Mouse (Mus musculus): ENCODE results near the gene Stk32c. TPM values are rescaled to one million over a fixed set of nuclear protein-coding genes. Genes with fewer than 3 reads are reported as not detected.

The Stk32c gene
- polyA plus RNA-seq, 1 experiment from 2014 or later = 0.21 TPM

DNA sequence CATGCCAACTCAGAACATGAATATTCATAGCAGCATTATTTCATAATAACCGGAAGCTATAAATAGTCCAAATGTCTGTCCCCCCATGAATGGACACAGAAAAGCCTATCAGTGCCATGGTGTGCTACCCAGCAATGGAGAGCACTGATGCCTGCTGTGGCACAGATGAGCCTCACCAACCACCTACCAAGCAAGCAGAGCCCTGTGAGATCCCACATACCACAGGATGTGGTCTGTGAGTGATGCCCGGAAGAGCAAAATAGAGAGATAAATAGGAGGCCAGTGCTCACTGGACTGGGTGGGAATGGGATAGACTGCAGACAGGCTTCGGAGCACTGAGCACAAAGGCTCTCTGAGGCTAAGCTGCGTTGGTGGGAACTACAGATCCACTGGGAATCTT is 16.1 kb downstream of the Stk32c start:
- Histone ChIP-seq H3K36me3 (no peaks in the 10 kb centered on the region), H3K9ac (replicated peaks) (no peak overlapping the region), H3K9me3 (no peaks in the 10 kb centered on the region), H3K4me3 (replicated peaks) (no peak overlapping the region), H3K4me1 (replicated peaks) (no peaks in the 10 kb centered on the region), H3K27me3 (peaks cover 5% of the 10 kb centered on the region), H3K4me2 (no peak overlapping the region), H3K27ac (no peak overlapping the region)
- ATAC-seq (ENCODE audit: insufficient number of reproducible peaks, insufficient read depth, low FRiP score, low TSS enrichment, low read depth) = no peak
- WGBS = 86% methylated on average over 4 of the region's 4 CpGs

GRCm38 (mm10) chr7:139191619-139192018 is 21.5 kb downstream of the Stk32c start:
- 69% methylated on average over 6 of the region's 6 CpGs for WGBS
- H3K27me3 ChIP-seq = peaks cover 35% of the 10 kb centered on the region

DNA sequence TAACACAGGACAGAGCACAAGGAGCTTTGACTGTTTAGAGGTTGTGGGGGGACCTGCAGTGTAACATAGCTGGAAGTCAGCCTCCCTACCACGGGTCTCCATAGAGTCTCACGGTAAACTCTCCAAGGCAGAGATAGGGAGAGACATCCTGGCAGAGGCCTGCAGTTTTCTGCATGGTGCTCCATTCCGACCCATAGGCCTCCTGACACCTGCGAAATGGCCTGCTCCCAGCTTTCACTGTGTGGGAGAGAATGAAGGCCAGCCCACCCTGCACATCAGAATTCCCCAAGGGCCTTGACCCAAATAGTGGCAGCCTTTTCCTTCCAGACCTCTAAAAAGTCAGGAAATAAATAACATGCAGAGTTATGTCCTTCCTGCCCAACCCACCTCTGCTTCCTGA is 22.5 kb downstream of the Stk32c start:
- Histone ChIP-seq H3K27ac (no peak overlapping the region), H3K4me3 (replicated peaks) (no peak overlapping the region), H3K27me3 (peaks cover 44% of the 10 kb centered on the region), H3K9ac (replicated peaks) (no peak overlapping the region), H3K9me3 (peaks cover 4% of the 10 kb centered on the region; the same call in 1 of the 2 replicates), H3K36me3 (no peaks in the 10 kb centered on the region), H3K4me2 (no peak overlapping the region), H3K4me1 (replicated peaks) (peaks cover 12% of the 10 kb centered on the region)
- no peak for ATAC-seq (ENCODE audit: insufficient number of reproducible peaks, insufficient read depth, low FRiP score, low TSS enrichment, low read depth)
- WGBS = 85% methylated on average over 4 of the region's 4 CpGs

More at GRCm38 (mm10) chr7:139191619-139192018, 21.5 kb downstream of the Stk32c start:
- H3K9me3 ChIP-seq = peaks cover 4% of the 10 kb centered on the region; the same call in 1 of the 2 replicates
- no peak overlapping the region for H3K27ac ChIP-seq
- H3K4me1 ChIP-seq (replicated peaks) = peaks cover 7% of the 10 kb centered on the region
- H3K4me3 ChIP-seq (replicated peaks) = no peak overlapping the region
- no peak for ATAC-seq (ENCODE audit: insufficient number of reproducible peaks, insufficient read depth, low FRiP score, low TSS enrichment, low read depth)
- H3K36me3 ChIP-seq = no peaks in the 10 kb centered on the region
- no peak overlapping the region for H3K4me2 ChIP-seq
- H3K9ac ChIP-seq (replicated peaks) = no peak overlapping the region

- peak overlapping the region; percentile 97 for H3K4me2 ChIP-seq
- H3K4me3 ChIP-seq (replicated peaks) = peak overlapping the region; percentile 69
- H3K36me3 ChIP-seq = no peaks in the 10 kb centered on the region
- H3K27me3 ChIP-seq = peaks cover 54% of the 10 kb centered on the region
- peak overlapping the region; percentile 61; the same call in 1 of the 2 replicates for H3K9ac ChIP-seq (replicated peaks)
- ATAC-seq (ENCODE audit: insufficient number of reproducible peaks, insufficient read depth, low FRiP score, low TSS enrichment, low read depth) = peak; percentile 68
- peaks cover 4% of the 10 kb centered on the region; the same call in 1 of the 2 replicates for H3K9me3 ChIP-seq
- H3K4me1 ChIP-seq (replicated peaks) = peaks cover 12% of the 10 kb centered on the region
- WGBS = 2% methylated on average over 23 of the region's 23 CpGs
- H3K27ac ChIP-seq = no peak overlapping the region
Observed at GRCm38 (mm10) chr7:139188634-139189207, 24.4 kb downstream of the Stk32c start.

DNA sequence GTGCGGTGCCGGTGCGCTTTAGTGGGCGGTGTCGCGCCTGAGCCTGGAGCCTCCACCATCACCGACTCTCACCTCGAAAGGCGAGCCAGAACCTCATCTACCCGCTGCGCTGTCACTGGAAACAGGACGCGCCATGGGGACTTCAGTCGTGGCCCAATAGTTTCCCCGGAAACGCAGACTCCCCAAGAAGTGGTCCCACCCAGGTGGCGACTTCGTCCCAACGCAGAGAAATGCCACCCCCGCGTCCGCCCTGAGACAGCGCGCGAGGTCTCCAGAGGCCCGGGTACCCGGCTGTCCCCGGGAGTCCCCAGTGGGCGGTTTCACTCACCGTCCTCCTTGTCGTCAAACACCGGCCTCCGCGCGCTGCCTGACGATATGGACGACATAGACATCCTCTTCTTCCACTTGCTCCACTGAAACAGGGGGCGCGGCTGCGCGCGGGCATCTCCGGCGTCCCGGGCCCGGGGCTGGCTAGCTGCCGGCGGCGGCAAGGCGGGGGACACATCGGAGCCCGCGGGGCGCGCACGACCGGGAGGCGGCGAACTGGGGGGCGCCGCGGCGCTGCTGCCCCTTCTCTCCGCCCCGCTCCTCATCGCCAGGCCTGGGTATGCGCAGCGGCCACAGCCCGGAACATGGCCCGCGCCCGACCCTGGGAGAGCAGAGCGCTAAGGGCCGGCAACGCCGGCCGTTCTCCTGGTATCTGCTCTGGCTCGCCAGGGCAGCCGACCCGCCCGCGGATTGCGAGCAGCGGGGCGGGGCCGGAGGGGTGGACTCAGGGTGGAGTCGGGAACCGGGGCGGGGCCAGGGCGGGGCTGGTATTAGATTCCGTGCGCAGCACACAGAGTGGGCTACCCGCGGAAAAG is 25.1 kb downstream of the Stk32c start:
- H3K9me3 ChIP-seq = peaks cover 4% of the 10 kb centered on the region; the same call in 1 of the 2 replicates
- peak overlapping the region; percentile 61 for H3K9ac ChIP-seq (replicated peaks)
- peak; percentile 96 for ATAC-seq (ENCODE audit: insufficient number of reproducible peaks, insufficient read depth, low FRiP score, low TSS enrichment, low read depth)
- H3K36me3 ChIP-seq = no peaks in the 10 kb centered on the region
- peaks cover 12% of the 10 kb centered on the region for H3K4me1 ChIP-seq (replicated peaks)
- H3K4me3 ChIP-seq (replicated peaks) = peak overlapping the region; percentile 69
- peaks cover 54% of the 10 kb centered on the region for H3K27me3 ChIP-seq
- no peak overlapping the region for H3K27ac ChIP-seq
- H3K4me2 ChIP-seq = peak overlapping the region; percentile 97
- 1% methylated on average over 92 of the region's 94 CpGs for WGBS

DNA sequence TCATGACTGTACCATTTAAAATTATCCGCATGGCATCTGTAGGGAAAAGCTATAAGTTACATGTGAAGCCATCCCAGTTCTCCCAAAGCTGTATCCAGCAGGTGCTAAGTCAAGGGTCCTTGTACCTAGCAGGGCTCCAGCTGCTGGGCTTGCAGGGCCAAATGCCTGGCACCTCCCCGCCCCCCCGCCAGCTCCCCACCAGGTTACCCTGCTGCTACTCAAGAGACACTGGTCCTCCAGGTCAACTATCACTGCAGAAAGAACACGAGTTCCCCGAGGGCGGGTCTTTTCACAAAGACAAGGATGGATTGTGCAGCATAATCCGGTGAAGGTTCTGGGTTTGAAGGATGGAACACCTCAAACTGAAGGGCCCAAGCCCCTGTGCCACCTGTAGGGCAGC is 25.8 kb downstream of the Stk32c start:
- ATAC-seq (ENCODE audit: insufficient number of reproducible peaks, insufficient read depth, low FRiP score, low TSS enrichment, low read depth) = no peak
- Histone ChIP-seq H3K4me3 (replicated peaks) (peak overlapping the region; percentile 69), H3K27me3 (peaks cover 54% of the 10 kb centered on the region), H3K4me2 (peak overlapping the region; percentile 97), H3K4me1 (replicated peaks) (peaks cover 12% of the 10 kb centered on the region), H3K9ac (replicated peaks) (no peak overlapping the region), H3K9me3 (peaks cover 4% of the 10 kb centered on the region; the same call in 1 of the 2 replicates), H3K27ac (no peak overlapping the region), H3K36me3 (no peaks in the 10 kb centered on the region)
- WGBS = 35% methylated on average over 7 of the region's 7 CpGs

DNA sequence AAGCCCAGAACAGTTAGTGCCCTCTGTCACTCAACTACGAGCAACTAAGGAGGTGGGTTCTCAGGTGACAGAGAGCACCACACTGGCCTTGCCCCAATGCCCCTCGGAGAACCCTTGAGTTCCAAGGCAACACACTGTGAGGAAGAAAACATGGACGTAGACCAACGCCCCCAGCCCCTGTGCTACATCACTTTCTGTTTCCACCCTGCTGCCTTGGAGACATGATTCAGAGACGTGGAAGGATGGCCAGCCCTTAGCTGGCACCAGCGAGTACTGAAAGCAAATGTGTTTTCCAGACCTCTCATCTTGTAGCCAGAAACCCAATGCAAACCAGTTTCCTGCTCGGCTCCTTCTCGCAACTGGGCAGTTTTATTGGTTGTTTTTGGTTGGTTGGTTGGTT is 26.7 kb downstream of the Stk32c start:
- Histone ChIP-seq H3K36me3 (no peaks in the 10 kb centered on the region), H3K27ac (no peak overlapping the region), H3K9me3 (peaks cover 4% of the 10 kb centered on the region; the same call in 1 of the 2 replicates), H3K27me3 (peaks cover 54% of the 10 kb centered on the region), H3K4me2 (no peak overlapping the region), H3K9ac (replicated peaks) (no peak overlapping the region), H3K4me1 (replicated peaks) (peaks cover 12% of the 10 kb centered on the region), H3K4me3 (replicated peaks) (no peak overlapping the region)
- ATAC-seq (ENCODE audit: insufficient number of reproducible peaks, insufficient read depth, low FRiP score, low TSS enrichment, low read depth) = no peak
- 57% methylated on average over 8 of the region's 8 CpGs for WGBS

GRCm38 (mm10) chr7:139185971-139186370 is 27.1 kb downstream of the Stk32c start:
- Histone ChIP-seq H3K27me3 (peaks cover 54% of the 10 kb centered on the region), H3K4me2 (no peak overlapping the region), H3K9me3 (peaks cover 4% of the 10 kb centered on the region; the same call in 1 of the 2 replicates), H3K9ac (replicated peaks) (no peak overlapping the region), H3K4me1 (replicated peaks) (peaks cover 12% of the 10 kb centered on the region), H3K27ac (no peak overlapping the region), H3K36me3 (no peaks in the 10 kb centered on the region), H3K4me3 (replicated peaks) (no peak overlapping the region)
- 32% methylated on average over 5 of the region's 5 CpGs for WGBS
- no peak for ATAC-seq (ENCODE audit: insufficient number of reproducible peaks, insufficient read depth, low FRiP score, low TSS enrichment, low read depth)

GRCm38 (mm10) chr7:139184846-139185245 is 28.3 kb downstream of the Stk32c start:
- ATAC-seq (ENCODE audit: insufficient number of reproducible peaks, insufficient read depth, low FRiP score, low TSS enrichment, low read depth) = no peak
- peaks cover 44% of the 10 kb centered on the region for H3K27me3 ChIP-seq
- WGBS = 82% methylated on average over 7 of the region's 7 CpGs

GRCm38 (mm10) chr7:139184396-139184795 is 28.7 kb downstream of the Stk32c start:
- ATAC-seq (ENCODE audit: insufficient number of reproducible peaks, insufficient read depth, low FRiP score, low TSS enrichment, low read depth) = no peak
- H3K9me3 ChIP-seq = no peaks in the 10 kb centered on the region
- H3K4me3 ChIP-seq (replicated peaks) = no peak overlapping the region
- H3K27me3 ChIP-seq = peaks cover 44% of the 10 kb centered on the region
- no peak overlapping the region for H3K4me2 ChIP-seq
- H3K36me3 ChIP-seq = no peaks in the 10 kb centered on the region
- no peak overlapping the region for H3K9ac ChIP-seq (replicated peaks)
- 79% methylated on average over 4 of the region's 4 CpGs for WGBS
- H3K27ac ChIP-seq = no peak overlapping the region
- H3K4me1 ChIP-seq (replicated peaks) = peaks cover 12% of the 10 kb centered on the region

More at GRCm38 (mm10) chr7:139184846-139185245, 28.3 kb downstream of the Stk32c start:
- no peak overlapping the region for H3K9ac ChIP-seq (replicated peaks)
- peaks cover 12% of the 10 kb centered on the region for H3K4me1 ChIP-seq (replicated peaks)
- no peaks in the 10 kb centered on the region; the same call in 1 of the 2 replicates for H3K9me3 ChIP-seq
- no peak overlapping the region for H3K27ac ChIP-seq
- no peaks in the 10 kb centered on the region for H3K36me3 ChIP-seq
- no peak overlapping the region for H3K4me3 ChIP-seq (replicated peaks)
- no peak overlapping the region for H3K4me2 ChIP-seq

DNA sequence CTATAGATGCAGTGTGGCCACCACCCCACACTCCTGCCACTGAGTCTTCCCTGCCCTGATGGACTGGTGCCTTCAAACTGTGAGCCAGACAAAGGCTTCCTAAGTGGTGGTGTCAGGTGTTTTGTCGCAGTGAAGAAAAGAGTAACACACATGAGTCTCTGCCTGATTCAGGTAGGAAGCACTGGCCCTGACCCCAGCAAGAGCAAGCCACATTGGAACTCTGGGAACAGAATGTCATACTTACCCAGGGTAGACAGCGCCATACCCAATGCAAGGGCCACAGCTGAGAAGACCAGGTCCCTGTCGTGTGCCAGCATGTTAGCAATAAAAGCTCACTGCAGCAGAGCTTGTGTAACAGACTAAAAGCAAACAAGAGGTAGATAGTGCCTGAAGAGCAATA is 33.0 kb downstream of the Stk32c start:
- ATAC-seq (ENCODE audit: insufficient number of reproducible peaks, insufficient read depth, low FRiP score, low TSS enrichment, low read depth) = no peak
- no peaks in the 10 kb centered on the region for H3K9me3 ChIP-seq
- no peak overlapping the region for H3K9ac ChIP-seq (replicated peaks)
- H3K4me2 ChIP-seq = no peak overlapping the region
- no peak overlapping the region for H3K27ac ChIP-seq
- H3K27me3 ChIP-seq = 0 out of 2 replicates have a peak, but pooled peaks cover 4% of the 10 kb centered on the region
- no peaks in the 10 kb centered on the region for H3K4me1 ChIP-seq (replicated peaks)
- no peak overlapping the region for H3K4me3 ChIP-seq (replicated peaks)
- WGBS = 88% methylated on average over 3 of the region's 3 CpGs
- no peaks in the 10 kb centered on the region for H3K36me3 ChIP-seq
